Mouse (Mus musculus): ENCODE measurements at regions not wholly inside any gene's neighbourhood (a gene's known extent, or its start where the extent isn't known, plus 50 kb on each side); places are given as distances from the start of the nearest gene placed in this dataset.
A peak's percentile ranks its signal among the peaks of the same experiment; 100 is the strongest.

DNA sequence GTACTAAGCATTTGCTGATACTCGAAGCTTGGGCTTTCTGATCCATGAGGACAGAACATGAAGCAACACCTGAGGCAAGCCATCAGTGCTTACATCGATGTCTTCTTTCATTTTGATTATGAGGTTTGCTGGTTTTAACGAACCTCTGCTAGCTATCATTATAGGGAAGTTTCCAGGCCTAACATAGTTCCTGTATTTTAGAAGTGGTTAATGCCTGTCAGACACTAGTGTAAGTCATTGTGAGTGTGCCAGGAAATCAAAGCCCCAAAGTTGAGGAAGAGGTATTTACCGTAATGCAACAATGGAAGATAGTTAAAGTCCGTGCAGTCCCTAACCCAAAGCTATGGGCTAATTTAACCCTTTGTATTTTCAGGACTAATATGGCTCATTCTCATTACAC is 120.1 kb upstream of the Rap2b start:
- Histone ChIP-seq H3K36me3 (ENCODE audit: control insufficient read depth, insufficient read depth, low read length) (no peaks in the 10 kb centered on the region), H3K27me3 (ENCODE audit: control insufficient read depth, insufficient read depth, low read length) (no peaks in the 10 kb centered on the region), H3K4me3 (ENCODE audit: low read length) (no peak overlapping the region), H3K27ac (ENCODE audit: low read depth, low read length) (no peak overlapping the region), H3K9ac (ENCODE audit: low read depth, low read length) (no peak overlapping the region), H3K4me1 (ENCODE audit: control insufficient read depth, insufficient read depth, low read length) (no peaks in the 10 kb centered on the region), H3K4me2 (replicated peaks; ENCODE audit: low read depth, low read length) (no peak overlapping the region), H3K9me3 (ENCODE audit: control insufficient read depth, low read length) (no peaks in the 10 kb centered on the region)
- ATAC-seq (ENCODE audit: low FRiP score, low TSS enrichment): no peak
- WGBS: 89% methylated on average over 5 of the region's 5 CpGs

DNA sequence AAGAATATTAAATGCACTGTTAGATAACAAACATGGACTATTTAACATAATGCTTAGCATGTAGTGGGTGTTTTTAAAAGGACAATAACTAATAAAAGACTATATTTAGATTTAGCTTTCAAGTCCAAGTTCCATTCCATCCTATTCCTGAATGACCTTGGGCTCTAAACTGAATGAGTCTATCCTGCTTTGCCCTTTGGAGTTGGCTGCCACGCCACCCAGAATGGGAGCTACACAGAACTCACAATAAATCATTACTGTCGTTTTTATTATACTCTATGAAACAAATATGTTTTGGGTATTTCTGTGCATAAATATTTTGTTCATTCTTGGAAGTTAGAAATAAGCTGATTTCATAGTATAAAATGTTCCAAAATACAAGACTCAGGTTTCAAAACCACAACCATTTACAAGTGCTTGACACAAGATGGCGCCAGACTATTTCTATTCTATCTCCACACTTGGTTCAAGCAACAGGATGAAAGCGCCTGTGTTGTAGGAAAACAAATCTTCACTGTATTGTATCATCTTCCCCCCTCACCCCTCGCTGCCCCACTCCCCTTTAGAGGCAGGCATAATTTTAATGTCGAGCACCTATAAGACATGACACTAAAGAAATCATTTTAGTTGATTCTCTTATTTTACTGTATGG is 117.4 kb upstream of the Rap2b start:
- Histone ChIP-seq H3K27me3 (ENCODE audit: control insufficient read depth, insufficient read depth, low read length) (no peaks in the 10 kb centered on the region), H3K9ac (ENCODE audit: low read depth, low read length) (no peak overlapping the region), H3K27ac (ENCODE audit: low read depth, low read length) (no peak overlapping the region), H3K4me1 (ENCODE audit: control insufficient read depth, insufficient read depth, low read length) (no peaks in the 10 kb centered on the region), H3K9me3 (ENCODE audit: control insufficient read depth, low read length) (no peaks in the 10 kb centered on the region), H3K36me3 (ENCODE audit: control insufficient read depth, insufficient read depth, low read length) (no peaks in the 10 kb centered on the region), H3K4me3 (ENCODE audit: low read length) (no peak overlapping the region), H3K4me2 (replicated peaks; ENCODE audit: low read depth, low read length) (no peak overlapping the region)
- 18% methylated on average over 6 of the region's 6 CpGs for WGBS
- ATAC-seq (ENCODE audit: low FRiP score, low TSS enrichment): no peak

DNA sequence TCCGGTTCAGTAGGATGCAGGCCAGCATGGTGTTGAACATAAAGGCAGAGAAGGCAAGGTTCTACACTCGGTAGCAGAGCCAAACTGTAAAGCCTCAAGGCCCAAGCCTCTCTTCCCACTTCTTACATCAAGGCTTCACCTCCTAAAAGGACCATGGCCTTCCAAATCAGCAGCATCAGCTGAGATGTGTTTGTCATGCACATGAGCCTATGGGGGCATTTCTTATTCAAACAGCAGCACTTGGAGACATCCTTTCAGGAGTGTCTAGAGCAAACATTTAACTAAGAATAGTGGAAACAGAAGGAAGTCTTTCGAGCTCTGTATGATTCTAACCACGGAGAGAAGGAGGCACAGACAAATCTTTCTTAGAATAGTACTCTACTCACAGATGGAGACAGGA is 115.0 kb upstream of the Rap2b start:
- no peaks in the 10 kb centered on the region for H3K27me3 ChIP-seq (ENCODE audit: control insufficient read depth, insufficient read depth, low read length)
- no peak for ATAC-seq (ENCODE audit: low FRiP score, low TSS enrichment)
- no peaks in the 10 kb centered on the region for H3K36me3 ChIP-seq (ENCODE audit: control insufficient read depth, insufficient read depth, low read length)
- no peak overlapping the region for H3K27ac ChIP-seq (ENCODE audit: low read depth, low read length)
- no peak overlapping the region for H3K4me3 ChIP-seq (ENCODE audit: low read length)
- H3K9me3 ChIP-seq (ENCODE audit: control insufficient read depth, low read length): no peaks in the 10 kb centered on the region
- H3K4me2 ChIP-seq (replicated peaks; ENCODE audit: low read depth, low read length): no peak overlapping the region
- H3K9ac ChIP-seq (ENCODE audit: low read depth, low read length): no peak overlapping the region
- no peaks in the 10 kb centered on the region for H3K4me1 ChIP-seq (ENCODE audit: control insufficient read depth, insufficient read depth, low read length)
- 82% methylated on average over 4 of the region's 4 CpGs for WGBS

DNA sequence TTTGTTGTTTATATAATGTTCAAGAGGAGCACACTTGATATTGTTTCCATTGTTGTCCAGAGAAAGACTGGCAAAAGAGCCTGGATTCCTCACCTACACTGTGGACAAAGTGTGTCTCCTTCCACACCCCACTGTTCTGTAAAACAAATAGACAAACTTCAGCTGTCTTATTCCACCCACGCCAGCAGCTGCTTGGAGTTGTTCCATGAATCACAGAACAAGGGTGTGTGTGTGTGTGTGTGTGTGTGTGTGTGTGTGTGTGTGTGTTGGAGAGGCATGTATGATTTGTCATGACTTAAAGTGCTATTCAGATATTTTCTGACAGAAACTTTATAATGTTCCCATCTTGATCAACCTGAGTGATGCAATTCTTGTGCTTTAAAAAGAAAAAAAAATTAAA is 114.1 kb upstream of the Rap2b start:
- Histone ChIP-seq H3K9me3 (ENCODE audit: control insufficient read depth, low read length) (no peaks in the 10 kb centered on the region), H3K36me3 (ENCODE audit: control insufficient read depth, insufficient read depth, low read length) (no peaks in the 10 kb centered on the region), H3K4me3 (ENCODE audit: low read length) (no peak overlapping the region), H3K4me1 (ENCODE audit: control insufficient read depth, insufficient read depth, low read length) (no peaks in the 10 kb centered on the region), H3K9ac (ENCODE audit: low read depth, low read length) (no peak overlapping the region), H3K27me3 (ENCODE audit: control insufficient read depth, insufficient read depth, low read length) (no peaks in the 10 kb centered on the region), H3K4me2 (replicated peaks; ENCODE audit: low read depth, low read length) (no peak overlapping the region), H3K27ac (ENCODE audit: low read depth, low read length) (no peak overlapping the region)
- ATAC-seq (ENCODE audit: low FRiP score, low TSS enrichment): no peak
- WGBS: 46% methylated on average over 1 of the region's 1 CpGs

DNA sequence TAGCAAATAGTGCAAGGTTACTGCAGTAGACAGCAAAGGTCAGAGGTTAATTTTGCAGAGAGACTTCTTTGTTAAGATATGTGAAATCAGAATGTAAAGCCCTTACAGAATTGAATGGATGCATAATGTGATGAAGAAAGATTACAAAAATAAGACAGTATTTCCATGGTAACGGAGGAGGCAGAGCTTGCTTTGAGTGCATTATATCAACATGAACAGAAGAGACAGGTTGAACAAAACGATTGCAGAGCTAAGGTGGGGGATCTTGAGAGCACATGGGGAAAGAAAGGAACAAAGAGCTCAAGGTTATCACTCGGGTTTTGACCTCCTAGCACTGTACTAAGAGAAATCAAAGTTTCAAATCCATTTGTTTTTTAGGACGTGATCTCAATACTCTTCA is 106.2 kb upstream of the Rap2b start:
- ATAC-seq (ENCODE audit: low FRiP score, low TSS enrichment): no peak
- WGBS: 83% methylated on average over 4 of the region's 4 CpGs
- no peak overlapping the region for H3K4me3 ChIP-seq (ENCODE audit: low read length)
- H3K9ac ChIP-seq (ENCODE audit: low read depth, low read length): no peak overlapping the region
- H3K27ac ChIP-seq (ENCODE audit: low read depth, low read length): no peak overlapping the region
- H3K4me1 ChIP-seq (ENCODE audit: control insufficient read depth, insufficient read depth, low read length): no peaks in the 10 kb centered on the region
- no peaks in the 10 kb centered on the region for H3K27me3 ChIP-seq (ENCODE audit: control insufficient read depth, insufficient read depth, low read length)
- H3K4me2 ChIP-seq (replicated peaks; ENCODE audit: low read depth, low read length): no peak overlapping the region
- no peaks in the 10 kb centered on the region for H3K9me3 ChIP-seq (ENCODE audit: control insufficient read depth, low read length)
- no peaks in the 10 kb centered on the region for H3K36me3 ChIP-seq (ENCODE audit: control insufficient read depth, insufficient read depth, low read length)

DNA sequence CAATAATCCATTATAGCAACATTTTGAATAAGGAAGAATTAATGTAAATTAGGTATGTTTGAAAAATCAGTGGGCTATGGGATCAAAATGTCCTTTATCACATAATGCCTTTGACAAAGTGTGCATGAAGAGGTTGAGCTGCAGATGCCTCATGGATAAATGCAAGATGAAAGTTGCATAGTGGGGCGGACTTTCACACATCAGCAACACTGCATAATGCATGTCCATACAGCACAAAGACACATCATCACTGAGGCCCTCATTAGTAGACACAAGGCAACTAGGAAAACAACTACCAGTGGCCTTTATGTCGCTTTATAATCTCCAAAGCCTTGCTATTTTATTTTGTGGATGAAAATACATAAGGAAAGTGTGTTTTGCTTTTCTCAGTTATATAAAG is 105.8 kb upstream of the Rap2b start:
- Histone ChIP-seq H3K27me3 (ENCODE audit: control insufficient read depth, insufficient read depth, low read length) (no peaks in the 10 kb centered on the region), H3K4me3 (ENCODE audit: low read length) (no peak overlapping the region), H3K27ac (ENCODE audit: low read depth, low read length) (no peak overlapping the region), H3K4me2 (replicated peaks; ENCODE audit: low read depth, low read length) (no peak overlapping the region), H3K9ac (ENCODE audit: low read depth, low read length) (no peak overlapping the region), H3K9me3 (ENCODE audit: control insufficient read depth, low read length) (no peaks in the 10 kb centered on the region), H3K4me1 (ENCODE audit: control insufficient read depth, insufficient read depth, low read length) (no peaks in the 10 kb centered on the region), H3K36me3 (ENCODE audit: control insufficient read depth, insufficient read depth, low read length) (no peaks in the 10 kb centered on the region)
- WGBS: 85% methylated on average over 2 of the region's 2 CpGs
- no peak for ATAC-seq (ENCODE audit: low FRiP score, low TSS enrichment)

DNA sequence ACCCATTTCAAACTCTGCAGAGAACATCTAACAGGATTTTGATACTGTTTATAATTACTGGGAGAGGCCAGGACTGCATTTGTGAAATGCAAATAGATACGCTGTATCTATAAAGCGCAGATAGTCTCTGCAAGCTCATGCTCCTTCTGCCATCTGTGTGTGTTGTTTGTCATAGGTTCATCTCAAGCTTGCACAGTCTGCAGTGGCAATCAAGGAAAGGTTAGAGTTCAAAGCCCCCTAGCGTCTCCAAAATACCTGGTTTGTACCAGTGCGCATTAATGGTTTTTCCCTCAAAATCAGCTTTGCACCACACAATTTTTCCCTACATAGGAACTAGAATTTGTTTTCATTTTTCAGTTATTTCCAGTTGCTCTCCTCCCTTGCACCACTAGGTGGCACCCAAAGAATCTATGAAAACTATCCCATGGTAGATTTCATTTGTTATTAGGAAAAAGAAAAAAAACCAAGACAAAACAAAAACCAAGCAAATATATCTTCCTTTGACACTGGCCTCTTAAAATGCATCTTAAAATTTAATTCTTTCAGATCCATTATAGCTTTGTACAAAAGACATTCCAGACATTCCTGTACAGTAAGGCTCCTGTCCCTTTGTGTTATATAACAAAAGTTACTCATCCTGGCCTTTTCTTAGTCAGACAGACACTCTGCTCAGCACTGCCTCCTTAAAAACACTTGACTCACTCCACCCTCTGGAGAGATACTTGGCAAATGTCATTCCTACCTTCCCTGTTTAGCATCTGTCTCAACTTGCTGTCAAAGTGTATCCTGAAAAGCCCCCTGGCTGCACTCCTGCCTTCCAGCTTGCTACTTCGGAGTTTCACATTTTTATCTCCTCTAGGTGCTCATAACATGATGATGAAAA is 92.7 kb upstream of the Rap2b start:
- 79% methylated on average over 5 of the region's 5 CpGs for WGBS
- Histone ChIP-seq H3K9me3 (ENCODE audit: control insufficient read depth, low read length) (no peaks in the 10 kb centered on the region), H3K9ac (ENCODE audit: low read depth, low read length) (no peak overlapping the region), H3K27ac (ENCODE audit: low read depth, low read length) (no peak overlapping the region), H3K4me1 (ENCODE audit: control insufficient read depth, insufficient read depth, low read length) (no peaks in the 10 kb centered on the region), H3K36me3 (ENCODE audit: control insufficient read depth, insufficient read depth, low read length) (no peaks in the 10 kb centered on the region), H3K4me2 (replicated peaks; ENCODE audit: low read depth, low read length) (no peak overlapping the region), H3K27me3 (ENCODE audit: control insufficient read depth, insufficient read depth, low read length) (no peaks in the 10 kb centered on the region), H3K4me3 (ENCODE audit: low read length) (no peak overlapping the region)
- ATAC-seq (ENCODE audit: low FRiP score, low TSS enrichment): 0 out of 2 replicates have a peak, but pooled peaks have one; percentile 43

DNA sequence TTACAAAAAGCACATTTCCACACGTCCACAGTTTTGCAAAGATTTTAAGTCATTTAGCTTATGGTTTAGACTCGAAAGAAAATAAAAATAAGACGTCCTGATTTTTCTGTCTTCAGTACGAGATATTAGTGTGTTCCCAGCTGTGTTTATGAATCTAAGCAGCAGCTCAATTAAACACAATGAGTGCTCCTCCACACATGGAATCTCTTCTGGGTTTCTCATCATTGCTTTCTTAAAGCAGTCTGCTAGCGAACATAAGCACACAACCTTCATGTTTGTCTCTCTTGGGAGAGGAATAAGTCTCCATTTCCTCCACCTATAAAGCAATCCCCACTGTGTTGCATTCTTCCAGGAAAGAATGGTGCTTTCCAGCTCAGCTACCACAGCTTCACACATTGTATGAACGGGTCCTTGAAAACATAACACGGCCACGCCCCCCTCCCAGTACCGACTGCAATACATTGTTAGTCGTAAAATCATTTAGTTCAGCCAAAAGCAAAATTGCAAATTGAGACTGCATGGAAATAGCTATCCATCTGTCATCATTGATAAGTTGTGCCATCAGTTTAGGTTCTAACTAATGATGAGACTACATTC is 75.4 kb upstream of the Rap2b start:
- no peaks in the 10 kb centered on the region for H3K36me3 ChIP-seq (ENCODE audit: control insufficient read depth, insufficient read depth, low read length)
- H3K9ac ChIP-seq (ENCODE audit: low read depth, low read length): no peak overlapping the region
- WGBS: 68% methylated on average over 10 of the region's 10 CpGs
- H3K4me1 ChIP-seq (ENCODE audit: control insufficient read depth, insufficient read depth, low read length): no peaks in the 10 kb centered on the region
- no peak overlapping the region for H3K27ac ChIP-seq (ENCODE audit: low read depth, low read length)
- H3K4me3 ChIP-seq (ENCODE audit: low read length): no peak overlapping the region
- H3K9me3 ChIP-seq (ENCODE audit: control insufficient read depth, low read length): no peaks in the 10 kb centered on the region
- ATAC-seq (ENCODE audit: low FRiP score, low TSS enrichment): no peak
- H3K27me3 ChIP-seq (ENCODE audit: control insufficient read depth, insufficient read depth, low read length): no peaks in the 10 kb centered on the region
- no peak overlapping the region for H3K4me2 ChIP-seq (replicated peaks; ENCODE audit: low read depth, low read length)

DNA sequence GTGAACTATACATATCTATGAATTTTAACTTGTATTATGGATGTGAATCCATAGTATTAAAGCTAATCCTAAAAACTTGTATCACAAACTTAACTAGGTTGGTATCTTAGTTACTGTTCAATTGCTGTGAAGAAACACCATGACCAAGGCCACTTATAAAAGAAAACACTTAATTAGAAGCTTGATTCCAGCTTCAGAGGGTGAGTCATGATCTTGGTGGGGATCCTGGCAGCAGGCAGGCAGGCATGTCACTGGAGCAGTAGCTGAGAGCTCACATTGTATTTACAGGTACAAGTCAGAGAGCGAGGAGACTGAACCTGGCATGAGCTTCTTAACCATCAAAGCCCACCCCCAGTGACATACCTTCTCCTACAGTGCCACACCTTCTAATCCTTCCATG is 73.2 kb upstream of the Rap2b start:
- no peak for ATAC-seq (ENCODE audit: low FRiP score, low TSS enrichment)
- H3K4me1 ChIP-seq (ENCODE audit: control insufficient read depth, insufficient read depth, low read length): no peaks in the 10 kb centered on the region
- no peak overlapping the region for H3K4me2 ChIP-seq (replicated peaks; ENCODE audit: low read depth, low read length)
- H3K27ac ChIP-seq (ENCODE audit: low read depth, low read length): no peak overlapping the region
- no peaks in the 10 kb centered on the region for H3K9me3 ChIP-seq (ENCODE audit: control insufficient read depth, low read length)
- H3K36me3 ChIP-seq (ENCODE audit: control insufficient read depth, insufficient read depth, low read length): no peaks in the 10 kb centered on the region
- H3K27me3 ChIP-seq (ENCODE audit: control insufficient read depth, insufficient read depth, low read length): no peaks in the 10 kb centered on the region
- H3K9ac ChIP-seq (ENCODE audit: low read depth, low read length): no peak overlapping the region
- H3K4me3 ChIP-seq (ENCODE audit: low read length): no peak overlapping the region
- WGBS: 75% methylated on average over 1 of the region's 1 CpGs

Measured in kidney, embryonic 14.5 days (tissue).